Mouse (Mus musculus): ENCODE data around the gene Tor1b.

DNA sequence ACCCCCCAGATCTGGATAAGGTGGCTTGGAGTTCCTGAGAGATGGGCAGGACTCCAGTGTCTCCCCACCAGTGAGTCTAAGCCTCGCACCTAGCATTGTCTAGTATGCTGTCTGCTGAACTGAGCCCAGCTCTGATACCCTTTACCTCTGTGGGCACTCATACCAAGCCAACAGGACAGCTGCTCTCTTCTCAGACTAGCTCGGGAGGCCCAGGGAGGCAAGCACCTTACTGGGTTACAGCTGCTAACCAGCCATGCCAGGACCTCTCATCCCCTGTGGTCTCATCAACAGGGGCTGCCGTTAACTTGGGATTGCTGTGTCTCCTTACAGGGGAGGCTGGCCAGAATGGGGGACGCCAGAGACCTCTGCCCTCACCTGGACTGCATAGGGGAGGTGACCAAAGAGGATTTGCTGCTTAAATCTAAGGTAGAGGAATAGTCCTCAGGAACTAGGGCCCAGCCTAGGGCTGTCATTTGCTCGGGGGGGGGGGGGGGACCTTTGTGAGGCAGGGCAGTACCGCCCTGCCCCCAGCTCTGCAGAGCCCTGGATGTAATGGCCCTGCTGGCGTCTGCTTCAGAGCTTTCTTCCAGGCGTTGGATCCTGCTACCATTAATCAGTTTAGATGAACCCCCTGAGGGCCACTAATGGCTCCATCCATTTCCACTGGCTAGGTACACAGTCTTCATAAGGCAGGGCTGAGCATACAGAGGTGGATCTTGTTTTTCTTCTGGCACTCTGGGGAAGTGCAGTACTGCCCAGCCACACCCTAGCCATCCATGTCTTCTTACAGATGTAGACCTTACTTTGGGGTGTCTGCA is 45.9 kb downstream of the Tor1b start:
- TF ChIP-seq POLR2A (IDR thresholded peaks at IDR 0.05; ENCODE audit: control insufficient read depth, extremely low read depth, insufficient read depth, low read length, poor library complexity) (no peak), CTCF (IDR thresholded peaks at IDR 0.05; ENCODE audit: borderline replicate concordance, control insufficient read depth, extremely low read depth, insufficient read depth, low read length, poor library complexity) (no peak)

Measured in thymus, adult 2 months (tissue).